Mouse (Mus musculus) adrenal gland, adult 8-10 months (tissue): Measurements from ENCODE around the gene Gm17657. TPM values are rescaled to one million over a fixed set of nuclear protein-coding genes. Genes with fewer than 3 reads are reported as not detected.
A peak's percentile ranks its signal among the peaks of the same experiment; 100 is the strongest.

ENCODE experiments used
- DNase-seq: peaks from one replicate; pipeline ENCODE4 v3.0.0; 2022
- microRNA-seq, 2 experiments: library from miRNA; unstranded; fragments of <30 nt; microRNA quantifications; one replicate each; pipeline ENCODE4 v1.2.0; 2022
- total RNA-seq, 4 experiments: library from RNA; stranded (reverse); gene quantifications; 2 replicates each; pipeline ENCODE4 v1.2.4; 2022

Gm17657 gene
- total RNA-seq, 4 experiments from 2014 or later = not detected

- DNase-seq = no peak
These were observed 63.9 kb downstream of the Gm17657 start for GRCm38 (mm10) chr17:29485336-29486233.

DNA sequence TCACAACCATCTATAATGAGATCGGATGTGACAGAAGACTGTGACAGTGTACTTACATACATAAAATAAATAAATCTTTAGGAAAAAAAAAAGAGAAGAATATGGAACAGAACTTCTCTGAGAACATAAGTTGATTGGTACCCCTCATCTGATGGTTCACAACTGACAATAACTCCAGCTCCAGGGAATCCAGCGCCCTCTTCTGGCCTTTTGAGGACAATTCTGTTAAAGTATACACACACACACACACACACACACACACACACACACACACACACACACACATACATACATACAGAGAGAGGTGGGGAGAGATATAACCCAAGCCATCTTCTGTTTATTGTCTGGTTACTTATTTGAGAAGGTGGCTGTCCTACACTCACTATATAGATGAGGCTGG is 65.0 kb downstream of the Gm17657 start:
- no peak for DNase-seq

DNA sequence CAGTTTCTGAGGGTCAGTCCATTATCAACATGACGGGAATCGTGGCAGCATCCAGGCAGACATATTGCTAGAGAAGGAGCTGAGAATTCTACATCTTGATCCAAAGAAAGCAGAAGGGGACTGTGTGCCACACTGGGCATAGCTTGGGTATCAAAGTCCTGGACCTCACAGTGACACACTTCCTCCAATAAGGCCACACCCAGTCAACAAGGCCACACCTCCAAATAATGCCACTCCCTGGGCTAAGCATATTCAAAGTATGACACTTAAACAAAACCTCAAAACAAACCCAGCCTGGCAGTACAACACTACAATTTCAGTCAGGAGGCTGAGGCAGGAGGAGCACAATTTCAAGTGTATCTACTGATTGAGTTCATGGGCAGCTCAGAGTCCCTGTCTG is 66.2 kb downstream of the Gm17657 start:
- no peak for DNase-seq

DNA sequence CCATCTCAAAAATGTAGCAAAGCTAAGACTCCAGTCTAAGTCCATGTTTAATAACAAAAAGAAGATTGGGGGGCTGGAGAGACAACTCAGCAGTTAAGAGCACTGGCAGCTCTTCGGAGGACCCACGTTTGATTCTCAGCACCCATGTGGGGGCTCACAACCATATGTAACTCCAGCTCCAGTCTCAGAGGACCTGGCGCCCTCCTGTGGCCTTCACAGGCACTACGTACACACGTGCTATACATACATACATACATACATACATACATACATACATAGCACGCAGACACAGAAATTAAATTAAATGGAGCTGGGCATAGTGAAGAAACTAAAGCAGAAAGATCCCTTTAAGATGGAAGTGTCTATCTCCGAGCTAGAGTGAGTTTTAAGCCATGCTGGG is 66.8 kb downstream of the Gm17657 start:
- no peak for DNase-seq

DNA sequence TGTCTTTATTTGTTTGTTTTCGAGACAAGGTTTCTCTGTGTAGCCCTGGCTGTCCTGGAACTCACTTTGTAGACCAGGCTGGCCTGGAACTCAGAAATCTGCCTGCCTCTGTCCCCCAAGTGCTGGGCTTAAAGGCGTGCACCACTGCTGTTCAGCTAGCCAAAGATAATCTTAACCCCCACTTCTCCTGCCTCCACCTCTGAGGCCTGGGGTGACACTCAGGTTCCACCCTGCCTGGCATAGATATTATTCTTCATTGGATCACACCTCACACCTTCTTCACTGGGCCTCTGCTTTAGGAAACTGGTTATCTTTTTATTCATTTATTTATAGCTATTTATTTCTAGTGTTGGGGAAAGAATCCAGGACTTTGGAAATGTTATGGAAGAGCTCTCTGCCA is 69.2 kb downstream of the Gm17657 start:
- no peak for DNase-seq

DNA sequence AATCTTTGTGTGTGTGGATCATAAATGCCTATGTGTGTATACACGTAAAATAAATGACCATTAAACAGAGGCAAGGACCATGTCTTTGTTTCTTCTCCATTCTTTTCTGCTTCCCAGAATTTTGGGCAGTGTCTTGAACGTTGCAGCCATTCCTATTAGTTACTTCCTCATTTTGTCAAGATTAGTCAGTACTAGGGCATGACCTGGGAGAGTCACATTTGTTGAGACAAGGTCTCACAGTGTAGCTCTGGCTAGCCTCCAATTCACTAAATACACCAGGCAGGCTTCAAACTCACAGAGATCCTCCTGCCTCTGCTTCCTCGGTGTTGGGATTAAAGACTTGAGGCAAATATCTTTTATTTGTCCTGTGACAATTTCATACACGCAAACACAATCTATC is 71.2 kb downstream of the Gm17657 start:
- no peak for DNase-seq

DNA sequence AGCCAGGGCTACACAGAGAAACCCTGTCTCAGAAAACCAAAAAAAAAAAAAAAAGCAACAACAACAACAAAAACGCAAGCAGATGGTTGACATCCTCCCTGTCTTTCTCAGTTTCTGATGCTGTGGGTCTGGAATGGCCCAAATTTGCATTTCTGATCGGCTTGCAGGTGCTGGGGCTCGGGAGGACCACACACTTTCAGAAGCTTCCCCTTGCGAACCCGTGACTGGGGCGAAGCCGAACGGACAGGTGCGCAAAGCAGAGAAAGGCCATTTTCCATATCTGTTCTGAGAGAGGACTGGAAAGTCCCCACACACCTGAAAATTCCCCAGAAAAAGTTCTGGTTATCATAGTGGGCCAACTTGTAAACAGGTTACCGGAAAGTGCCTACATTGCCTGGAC is 72.1 kb downstream of the Gm17657 start:
- no peak for DNase-seq

DNA sequence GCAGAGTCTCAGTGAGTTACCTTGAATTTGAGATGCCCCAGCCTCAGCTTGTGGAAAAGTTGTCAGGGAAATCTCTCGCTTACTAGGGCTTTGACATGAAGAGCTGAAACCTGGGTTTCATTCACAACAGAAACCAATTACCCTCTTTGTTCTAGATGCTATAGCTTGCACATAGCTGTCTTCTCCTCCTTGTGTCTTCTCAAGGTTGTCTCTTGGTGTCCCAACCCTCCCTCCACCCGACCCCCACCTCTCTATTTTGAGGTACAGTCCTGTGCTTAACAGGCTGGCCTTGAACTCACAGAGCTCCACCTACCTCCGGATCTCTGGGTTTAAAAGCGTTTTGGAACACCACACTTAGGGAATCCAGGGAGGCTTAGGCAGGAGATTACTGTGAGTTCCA is 73.0 kb downstream of the Gm17657 start:
- DNase-seq = no peak

DNA sequence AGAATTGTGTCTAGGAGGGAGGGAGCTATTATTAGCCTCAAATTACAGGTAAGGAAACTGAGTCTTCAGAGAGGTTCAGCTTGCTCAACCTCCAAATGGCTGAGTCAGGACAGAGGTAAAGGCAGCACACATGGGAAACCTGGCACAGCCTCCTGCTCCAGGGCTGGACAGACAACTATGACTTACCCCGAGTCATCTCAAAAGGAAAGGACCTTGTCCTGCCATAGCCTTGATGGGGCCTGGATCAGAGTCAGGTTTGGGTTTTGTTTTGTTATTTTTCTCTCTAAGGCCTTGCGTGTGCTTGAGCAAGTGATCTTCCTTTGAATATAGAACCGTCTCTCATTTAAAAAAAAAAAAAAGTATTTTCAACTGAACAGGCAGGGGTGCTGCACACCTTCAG is 74.3 kb downstream of the Gm17657 start:
- peak; percentile 81 for DNase-seq

DNA sequence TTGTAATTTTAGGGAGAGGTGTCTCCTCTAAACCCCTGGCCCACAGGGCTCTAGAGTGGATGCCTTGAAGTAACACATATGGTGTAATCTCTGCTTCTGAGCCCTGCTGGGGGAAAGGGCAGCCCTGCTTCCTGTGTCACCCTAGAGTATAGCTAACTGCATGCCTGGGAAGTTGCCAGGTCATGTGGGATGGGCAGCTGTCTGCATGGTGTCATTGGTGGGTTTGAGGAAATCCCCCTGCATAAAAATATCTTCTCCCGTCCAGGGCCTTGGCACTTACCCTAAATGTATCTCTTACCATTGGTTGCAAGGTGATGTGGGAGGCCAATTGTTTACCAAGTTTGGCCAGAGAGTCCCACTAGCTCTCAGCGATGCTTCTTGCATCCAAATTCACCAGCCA is 75.4 kb downstream of the Gm17657 start:
- no peak for DNase-seq

DNA sequence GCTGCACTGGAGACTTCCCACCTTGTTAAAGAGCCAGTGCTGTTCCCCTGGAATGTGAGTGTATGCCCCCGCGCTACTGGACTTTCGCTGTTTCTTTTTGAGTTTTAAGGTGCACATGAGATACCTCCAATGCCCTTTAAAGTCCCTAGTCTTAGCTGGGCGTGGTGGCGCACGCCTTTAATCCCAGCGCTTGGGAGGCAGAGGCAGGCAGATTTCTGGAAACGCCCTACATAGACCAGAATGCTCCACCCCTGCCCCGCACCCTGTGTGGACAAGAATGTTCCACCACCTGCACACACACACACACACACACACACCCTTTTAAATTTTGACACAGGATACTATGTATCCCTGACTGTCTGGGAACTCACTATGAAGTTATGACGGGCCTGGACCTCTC is 76.0 kb downstream of the Gm17657 start:
- DNase-seq = no peak

Small RNA genes lying within 50 kb of the gene (microRNA-seq; reads per million reads assigned to microRNA genes)
- gene Mir7667 = 0 reads per million in 2 experiments

Other genes starting within 250 kb of the Gm17657 start
- 10 to 100 TPM in 3 of 4 experiments, 1 to 10 TPM in 1; 9.0 to 16.7 (median 14.0) TPM for gene Pi16, start 232.0 kb downstream of the Gm17657 start, total RNA-seq
- 100 to 1,000 TPM; 236 to 274 (median 253) TPM for gene Mtch1, start 201.7 kb downstream of the Gm17657 start, total RNA-seq
- gene Fgd2, start 188.7 kb downstream of the Gm17657 start, total RNA-seq = 10 to 100 TPM in 1 of 4 experiments, 1 to 10 TPM in 3; 2.1 to 11.1 (median 6.9) TPM
- gene Pim1, start 58.9 kb downstream of the Gm17657 start, total RNA-seq = 100 to 1,000 TPM in 1 of 4 experiments, 10 to 100 TPM in 3; 55.1 to 168 (median 83.0) TPM
- 10 to 100 TPM; 23.9 to 40.4 (median 32.0) TPM for gene Tbc1d22b, start 147 bp upstream of the Gm17657 start, total RNA-seq
- gene Tmem217, start 2.7 kb upstream of the Gm17657 start, total RNA-seq = under 1 TPM in 1 of 4 experiments, not detected in 3; 0.26 TPM
- gene Rnf8, start 65.2 kb upstream of the Gm17657 start, total RNA-seq = 10 to 100 TPM; 49.0 to 66.1 (median 57.1) TPM
- 1 to 10 TPM; 3.1 to 8.1 (median 5.0) TPM for gene Gm28043, start 65.2 kb upstream of the Gm17657 start, total RNA-seq
- 100 to 1,000 TPM; 108 to 175 (median 150) TPM for gene Cmtr1, start 111.0 kb upstream of the Gm17657 start, total RNA-seq
- gene Ccdc167, start 167.4 kb upstream of the Gm17657 start, total RNA-seq = 10 to 100 TPM; 11.0 to 18.0 (median 14.2) TPM